Mouse (Mus musculus) frontal cortex, postnatal 10 days (tissue): ENCODE measurements at regions not wholly inside any gene's neighbourhood (a gene's known extent, or its start where the extent isn't known, plus 50 kb on each side); places are given as distances from the start of the nearest gene placed in this dataset.

Experiments used
- DNase-seq, 2 experiments: peaks; one replicate each; pipeline ENCODE4 v3.0.0; 2022; ENCODE audit warnings: low spot score in 2 of 2, mixed read lengths in 1 of 2

DNA sequence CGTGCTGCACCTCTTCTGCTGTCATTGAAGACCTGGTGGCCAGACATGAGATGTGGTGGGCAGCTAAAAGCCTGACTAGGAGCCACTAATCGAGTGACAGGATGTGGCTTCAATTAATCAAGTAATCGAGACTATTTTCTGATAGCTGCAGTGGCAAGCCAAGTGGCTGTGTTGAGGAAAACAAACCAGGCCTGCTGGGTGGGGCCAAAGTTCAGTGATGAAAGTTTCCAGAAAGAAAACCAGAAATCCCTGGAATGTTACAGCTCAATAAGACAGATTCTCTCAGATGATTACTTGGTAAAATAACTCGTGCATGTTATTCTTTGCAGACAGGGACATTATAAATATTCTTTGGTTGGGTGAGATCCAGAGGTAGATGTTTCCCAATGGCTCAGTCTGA, 564.4 kb upstream of the Tbl1xr1 start:
- DNase-seq, result no peak

DNA sequence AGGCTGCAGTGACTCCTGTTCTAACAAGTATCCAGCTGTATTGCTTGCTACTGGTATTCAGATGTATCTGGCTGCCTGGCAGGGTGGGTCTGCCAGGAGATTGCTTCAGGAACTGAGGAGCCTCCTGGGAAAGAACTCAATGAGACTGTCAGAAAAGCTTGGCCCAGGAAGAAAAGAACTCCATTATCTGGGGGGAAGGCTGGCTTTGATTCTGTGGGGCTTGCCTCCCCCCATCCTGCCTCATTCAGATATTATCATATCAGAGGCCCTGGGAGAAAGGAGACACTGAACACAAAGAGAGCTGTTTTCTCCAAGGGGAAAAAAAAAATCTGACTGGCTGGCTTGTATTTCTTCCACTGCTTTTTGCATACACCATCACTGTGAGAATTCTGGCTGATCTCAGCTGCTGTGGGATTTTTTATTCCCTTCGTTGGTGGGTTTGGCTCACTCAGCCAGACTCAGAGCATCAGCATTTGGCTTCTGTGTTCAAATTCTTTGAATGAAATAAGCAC, 552.0 kb upstream of the Tbl1xr1 start:
- DNase-seq, result peak; percentile 36 to 41

DNA sequence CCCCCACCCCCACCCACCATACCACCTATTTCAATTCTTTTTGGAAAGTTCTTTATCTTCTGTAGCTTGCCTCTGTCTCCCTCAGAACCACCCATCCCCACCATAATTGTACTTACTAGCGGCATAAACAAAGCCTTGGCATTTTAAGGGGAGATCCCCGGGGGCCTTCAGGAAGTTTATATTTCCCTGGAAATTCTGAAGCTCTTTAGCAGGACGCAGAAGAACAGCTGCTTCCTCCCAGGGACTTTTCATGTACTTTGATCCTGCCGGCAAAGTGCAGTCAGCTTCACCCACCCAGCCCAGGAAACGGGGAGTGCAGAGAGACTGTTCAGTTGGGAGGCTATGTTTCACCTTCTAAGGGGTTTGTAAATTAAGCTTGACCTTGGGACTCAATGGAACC, 545.6 kb upstream of the Tbl1xr1 start:
- DNase-seq, result no peak

DNA sequence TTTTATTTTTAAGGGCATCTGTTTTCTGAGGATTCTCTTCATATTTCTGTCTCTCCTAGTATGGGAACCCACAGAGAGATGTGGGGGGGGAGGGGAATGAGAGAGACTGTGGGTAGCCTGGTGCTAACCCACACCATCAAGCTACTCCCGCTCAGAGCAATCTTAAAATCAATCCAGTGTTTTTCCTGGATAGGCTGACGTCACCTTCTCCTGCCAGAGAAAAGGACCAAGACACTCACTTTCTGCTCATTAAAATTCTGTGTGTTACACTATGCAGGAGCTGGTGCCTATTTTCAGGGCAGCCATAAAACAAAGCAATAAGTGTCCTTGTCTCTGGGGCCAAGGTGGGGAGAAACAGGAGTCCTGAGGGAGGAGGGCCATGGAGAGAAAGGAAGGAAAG, 537.3 kb upstream of the Tbl1xr1 start:
- no peak for DNase-seq

DNA sequence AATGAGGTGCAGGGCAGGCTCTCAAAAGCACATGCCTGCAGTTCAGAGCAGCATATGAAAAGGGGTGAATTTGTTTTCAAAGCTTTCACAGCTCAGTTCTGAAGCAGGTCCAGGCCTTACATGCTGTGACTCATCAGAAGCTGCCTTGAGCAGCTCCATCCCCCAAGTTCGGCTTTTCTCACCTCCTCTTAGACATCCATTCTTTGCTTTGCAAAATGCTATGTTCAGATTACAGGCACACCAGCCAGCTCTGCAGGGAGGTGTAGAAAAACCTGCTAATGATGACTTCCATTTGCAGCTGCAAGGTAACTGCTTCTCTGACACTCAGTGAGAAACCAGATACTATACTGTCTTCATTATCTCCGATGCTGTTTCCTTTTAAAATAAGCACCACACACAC, 532.0 kb upstream of the Tbl1xr1 start:
- peak in 1 of 2 experiments; percentile 24 for DNase-seq

DNA sequence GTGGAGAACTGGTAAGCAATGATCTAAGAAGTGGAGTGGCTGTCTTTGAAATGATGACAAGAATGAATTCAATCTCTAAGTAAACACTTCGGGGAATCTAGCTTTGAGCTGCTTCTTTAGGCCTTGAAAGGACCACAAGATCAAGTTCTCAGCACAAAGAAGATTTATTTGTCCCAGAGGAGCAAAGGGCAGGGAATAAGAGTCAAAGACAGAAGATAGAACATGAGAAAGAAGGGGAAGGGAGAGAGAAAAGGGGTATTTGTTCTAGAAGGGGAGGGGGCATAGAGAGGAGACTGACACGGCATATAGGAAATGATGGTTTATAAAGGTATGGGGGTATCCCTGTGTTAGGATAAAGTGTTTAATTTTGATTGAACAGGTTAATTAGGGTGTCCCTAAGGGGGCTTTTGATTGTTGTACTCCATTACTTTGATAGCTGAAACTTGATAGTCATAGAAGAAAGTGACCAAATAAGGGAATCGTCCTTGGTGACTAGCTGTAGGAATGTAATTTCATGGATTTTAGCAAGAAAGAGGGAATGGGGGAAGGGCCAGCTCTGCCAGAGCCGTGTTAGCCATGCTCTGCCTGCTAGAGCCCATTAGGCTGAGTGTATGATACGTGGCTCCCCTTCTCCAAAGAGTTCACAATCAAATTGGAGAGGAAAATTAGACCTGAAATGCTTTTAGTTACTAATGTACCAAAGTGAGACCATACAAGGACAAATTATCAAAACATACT, 531.1 kb upstream of the Tbl1xr1 start:
- DNase-seq, result no peak

DNA sequence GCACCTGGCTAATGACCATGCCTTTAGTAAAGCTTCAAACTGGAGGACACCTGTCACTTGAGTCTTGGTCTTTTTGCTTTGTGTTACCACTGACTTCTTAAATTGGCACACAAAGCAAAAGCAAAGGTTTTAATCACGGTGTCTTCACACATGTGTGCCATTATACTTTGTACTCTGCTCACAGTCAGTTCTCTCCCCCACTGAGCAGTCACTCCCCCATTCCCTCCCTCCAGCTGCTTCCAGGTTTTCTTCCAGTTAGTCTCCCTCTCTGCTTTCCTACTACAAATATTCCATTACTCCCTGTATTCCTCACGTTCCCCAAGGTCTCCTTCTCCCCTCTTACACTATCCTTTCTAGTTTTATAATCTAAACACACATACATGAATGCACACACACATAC, 530.0 kb upstream of the Tbl1xr1 start:
- no peak for DNase-seq

DNA sequence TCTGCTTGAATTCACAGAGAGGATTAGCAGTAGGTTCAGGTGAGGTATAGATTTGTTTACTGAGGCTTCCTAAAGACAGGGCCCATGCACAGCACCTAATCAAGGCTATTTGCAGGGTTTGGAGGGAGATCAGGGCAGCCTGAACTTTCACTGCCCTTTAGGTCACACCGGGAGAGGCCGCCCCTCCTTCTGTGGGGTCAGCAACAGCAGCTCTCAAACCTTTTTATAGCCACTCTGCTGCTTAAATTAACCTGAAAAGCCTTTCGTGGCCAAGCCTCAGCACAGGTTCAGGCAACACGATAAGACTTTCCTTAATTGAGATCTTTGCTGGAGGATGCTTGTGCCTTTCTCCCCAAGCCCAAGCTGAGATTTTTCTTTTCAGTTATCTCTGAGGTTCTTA, 526.8 kb upstream of the Tbl1xr1 start:
- no peak for DNase-seq

DNA sequence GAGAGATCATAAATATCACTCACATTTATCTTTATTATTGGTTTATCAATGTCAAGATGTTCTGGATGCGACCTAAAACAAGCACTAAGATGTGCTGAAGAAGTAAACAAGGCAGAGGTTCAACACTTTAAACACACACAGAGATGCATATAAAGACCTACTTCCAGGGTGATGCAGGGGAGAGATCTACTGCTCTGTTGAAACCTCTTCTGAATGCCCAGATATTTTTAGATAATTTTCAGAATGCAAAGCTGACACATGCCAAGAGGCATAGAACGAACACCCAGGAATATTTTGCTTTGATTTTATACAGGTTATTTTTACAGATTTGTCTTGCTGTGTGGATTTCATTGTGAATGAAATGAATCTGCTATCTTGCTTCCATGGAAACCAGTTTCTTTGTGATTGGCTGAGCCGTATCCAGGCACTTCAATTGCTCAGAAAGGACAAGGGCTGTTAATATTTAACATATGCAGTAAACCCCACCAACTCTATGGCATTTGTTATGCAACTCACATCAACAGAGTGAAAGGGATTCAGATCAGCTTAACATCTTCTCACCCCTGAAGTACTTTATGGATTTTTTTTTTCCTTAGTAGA, 523.2 kb upstream of the Tbl1xr1 start:
- DNase-seq, result no peak

DNA sequence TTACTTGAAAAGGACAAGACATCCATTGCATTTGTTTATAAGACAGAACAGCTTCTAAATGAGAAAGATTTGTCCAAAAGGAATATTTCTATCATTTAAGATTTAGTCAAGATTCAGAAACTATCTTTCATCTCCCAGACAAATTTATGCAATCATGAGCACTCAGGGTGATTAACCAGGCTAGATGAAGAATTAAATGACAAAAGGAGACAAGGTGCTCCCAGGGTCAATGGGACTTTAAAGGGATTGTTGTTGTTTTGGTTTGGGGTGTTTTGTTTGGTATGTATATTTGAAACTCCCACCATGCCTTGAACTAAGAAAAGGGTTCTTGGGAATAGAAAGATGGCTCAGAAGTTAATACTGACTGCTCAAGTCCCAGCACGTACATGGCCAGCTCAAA, 522.6 kb upstream of the Tbl1xr1 start:
- DNase-seq, result no peak

DNA sequence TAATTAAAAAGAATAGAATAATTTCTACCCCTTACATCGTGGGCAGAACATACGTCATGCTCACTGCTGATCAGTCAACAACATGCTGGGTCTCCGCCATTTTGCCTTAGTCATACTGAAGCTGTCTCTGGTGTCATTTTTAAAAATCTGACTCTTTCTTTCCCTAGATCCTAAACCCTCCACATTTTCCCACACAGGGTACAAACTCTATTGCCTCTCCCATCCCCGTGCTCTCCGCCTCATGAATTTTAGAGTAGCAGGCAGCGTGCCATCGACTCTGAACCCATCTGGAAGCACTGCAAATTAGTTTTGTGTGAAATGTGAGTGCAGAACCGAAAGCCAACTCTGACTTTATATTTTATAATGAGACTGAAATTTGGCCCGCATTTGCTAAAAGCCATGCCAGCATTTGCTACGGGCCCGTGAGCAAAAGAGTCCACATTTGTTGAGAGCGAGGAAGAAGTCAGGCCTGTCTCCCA, 518.5 kb upstream of the Tbl1xr1 start:
- peak; percentile 48 to 66 for DNase-seq

DNA sequence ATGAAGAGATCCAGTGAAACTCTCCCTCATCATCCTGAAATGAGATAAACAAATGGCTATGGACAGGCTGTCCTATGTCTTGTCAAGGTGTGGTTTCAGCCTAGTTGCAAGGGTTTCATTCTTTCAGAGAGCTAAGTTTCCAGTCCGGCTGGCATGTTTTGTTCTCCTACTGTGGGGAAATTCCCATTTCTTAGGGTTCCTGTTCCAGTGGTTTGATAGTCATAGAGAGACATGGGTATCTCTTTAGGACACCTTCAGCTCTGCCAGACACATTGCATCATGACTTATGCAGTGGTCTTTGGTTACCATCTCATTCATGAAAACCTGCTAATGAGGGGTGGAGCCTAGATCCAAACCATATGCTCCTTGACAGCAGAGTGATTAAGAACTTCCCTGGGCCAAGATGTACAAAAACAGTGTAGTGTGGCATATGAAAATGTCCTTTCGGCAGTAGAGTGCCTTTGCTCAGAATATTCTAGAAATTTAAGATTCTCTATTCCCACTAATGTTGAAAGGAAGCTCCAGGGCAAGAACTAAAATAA, 513.6 kb upstream of the Tbl1xr1 start:
- no peak for DNase-seq

DNA sequence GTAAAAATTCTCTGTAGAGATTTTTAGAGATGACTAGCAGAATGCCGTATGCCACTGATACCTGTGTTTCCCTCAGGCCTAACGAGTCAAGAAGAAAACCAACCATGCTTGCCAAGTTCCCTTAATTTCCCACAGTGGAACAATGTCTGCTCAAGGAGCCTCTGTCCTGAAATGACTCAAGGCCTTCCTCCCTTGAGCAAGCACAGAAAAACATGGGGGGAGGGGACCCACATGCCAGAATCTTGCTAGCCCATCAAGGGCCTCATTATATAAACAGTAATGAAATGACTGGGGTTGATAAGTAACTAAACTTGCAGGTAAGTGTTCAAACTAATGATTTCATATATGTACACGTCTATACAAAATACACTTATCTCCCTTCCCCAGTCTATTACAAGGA, 513.0 kb upstream of the Tbl1xr1 start:
- no peak for DNase-seq

DNA sequence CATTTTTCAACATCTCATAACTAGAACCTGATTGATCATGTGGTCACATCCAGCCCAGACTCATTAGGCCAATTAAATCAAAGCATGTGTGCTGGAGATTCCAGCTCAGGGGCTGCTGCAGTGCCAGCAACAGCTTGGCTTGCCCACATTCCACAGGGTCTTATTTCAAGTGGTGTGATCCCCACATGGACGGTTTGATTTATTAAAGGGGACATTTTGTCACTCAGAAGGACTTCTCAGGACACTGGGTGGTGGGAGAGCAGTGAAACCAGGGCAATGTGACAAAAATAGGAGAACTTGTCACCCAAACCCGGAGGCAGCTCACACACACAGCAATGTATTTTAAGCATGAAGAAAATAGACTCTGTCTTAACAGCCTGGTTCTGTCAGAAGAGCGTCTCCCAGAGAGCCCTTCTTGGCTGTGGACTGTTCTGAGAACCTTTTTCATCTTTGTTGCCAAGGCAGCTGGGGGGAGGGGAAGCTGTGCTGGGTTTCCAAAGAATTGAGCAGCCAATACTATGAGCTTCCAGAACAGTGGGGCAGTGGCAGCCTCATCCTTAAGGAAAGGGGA, 512.2 kb upstream of the Tbl1xr1 start:
- peak; percentile 85 to 91 for DNase-seq

DNA sequence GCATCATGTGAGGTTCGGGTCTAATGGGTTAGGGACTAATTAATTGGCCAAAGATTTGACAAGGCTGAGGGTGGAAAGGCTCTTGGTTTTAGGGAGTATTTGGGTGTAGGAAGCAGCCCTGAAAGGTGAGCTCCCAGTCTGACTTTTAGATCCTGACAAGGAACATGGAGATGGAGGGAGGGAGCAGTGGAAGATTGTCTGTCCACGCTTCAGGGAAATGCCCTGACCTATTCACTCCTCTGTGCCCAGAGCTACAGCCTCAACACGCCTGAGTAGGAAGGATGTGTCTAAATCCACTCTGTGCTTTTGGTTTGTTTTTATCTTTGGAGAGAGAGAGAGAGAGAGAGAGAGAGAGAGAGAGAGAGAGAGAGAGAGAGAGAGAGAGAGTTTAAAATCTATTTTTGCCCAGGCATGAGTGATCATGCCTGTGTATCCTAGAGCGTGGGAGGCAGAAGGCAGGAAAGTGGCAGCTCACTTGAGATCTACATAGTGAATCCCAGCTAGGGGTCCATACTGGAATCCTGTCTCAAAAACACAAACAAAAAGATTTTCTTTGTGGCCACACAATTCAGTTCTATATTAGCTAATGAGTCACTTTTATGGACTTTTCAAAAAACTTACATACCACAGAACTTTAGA, 511.5 kb upstream of the Tbl1xr1 start:
- no peak for DNase-seq

DNA sequence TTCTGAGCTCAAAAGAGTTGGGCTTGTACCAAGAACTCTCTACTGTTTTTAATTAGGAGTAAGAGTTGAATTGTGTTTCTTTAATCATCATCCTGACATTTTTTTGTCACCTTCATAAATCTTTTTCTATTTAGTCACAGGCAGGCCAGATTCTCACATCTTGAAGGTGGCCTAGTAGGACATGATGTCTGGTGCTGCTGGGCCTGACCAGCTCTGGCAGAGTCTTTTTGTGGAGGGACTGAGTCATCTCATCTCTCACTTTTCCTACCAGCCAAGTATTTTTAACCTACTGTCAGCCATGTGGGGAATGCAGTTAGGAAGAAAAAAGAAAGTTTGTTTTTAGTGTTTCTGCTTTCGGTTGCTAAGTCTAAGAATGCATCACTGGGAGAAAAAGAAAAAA, 506.7 kb upstream of the Tbl1xr1 start:
- no peak for DNase-seq

DNA sequence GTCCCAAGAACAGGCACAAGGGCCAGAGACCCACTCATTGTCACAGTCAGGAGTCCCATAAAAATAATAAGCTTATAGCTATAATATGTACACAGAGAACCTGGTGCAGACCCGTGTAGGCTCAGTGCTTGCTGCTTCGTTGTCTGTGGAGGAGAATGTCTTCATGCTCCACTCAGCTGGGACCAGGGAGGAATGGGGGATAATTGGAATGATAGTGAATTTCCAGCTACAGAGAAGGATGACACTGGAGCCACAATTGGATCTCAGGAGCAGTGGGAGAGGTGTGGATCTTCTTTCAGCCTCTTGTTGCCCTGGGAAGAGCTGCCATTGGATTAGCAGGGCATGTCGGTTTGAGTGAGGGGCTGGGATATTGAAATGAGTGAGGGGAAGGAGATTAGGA, 497.8 kb upstream of the Tbl1xr1 start:
- no peak for DNase-seq

DNA sequence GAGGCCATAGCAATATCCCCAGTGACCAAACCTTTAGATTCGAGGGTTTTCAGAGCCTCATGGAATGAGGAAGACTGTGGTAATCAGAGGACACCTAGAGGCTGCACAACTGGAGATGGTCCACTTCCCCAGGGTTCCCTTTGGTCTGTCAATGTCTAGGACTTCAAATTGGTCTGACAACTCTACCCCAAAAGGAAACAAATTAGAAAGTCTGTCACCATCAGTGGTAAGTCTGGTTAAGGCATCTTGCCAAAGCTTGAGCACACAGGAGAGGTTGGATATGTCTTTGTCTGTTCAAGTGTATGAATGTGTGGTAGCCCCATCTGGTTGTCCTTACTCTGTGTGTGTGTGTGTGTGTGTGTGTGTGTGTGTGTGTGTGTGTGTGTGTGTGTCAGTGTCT, 494.3 kb upstream of the Tbl1xr1 start:
- DNase-seq, result no peak

DNA sequence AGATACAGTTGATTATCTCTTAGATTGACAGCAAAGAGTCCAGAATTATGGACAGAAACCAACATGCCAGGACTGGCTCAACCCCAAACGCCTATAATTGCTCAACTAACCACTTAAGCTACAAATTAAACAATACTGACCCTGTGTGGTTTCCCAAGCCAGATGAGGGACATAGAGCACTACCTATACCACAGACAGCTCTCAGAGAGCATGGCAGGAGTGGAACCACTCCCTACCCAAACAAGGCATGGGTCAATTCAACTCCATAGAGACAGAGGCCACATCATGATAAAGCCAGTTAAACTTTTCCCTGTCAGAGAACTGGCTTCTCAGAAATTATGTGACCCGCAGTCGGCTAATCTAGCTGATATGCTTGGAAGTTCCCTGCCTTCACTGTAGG, 490.7 kb upstream of the Tbl1xr1 start:
- no peak for DNase-seq

DNA sequence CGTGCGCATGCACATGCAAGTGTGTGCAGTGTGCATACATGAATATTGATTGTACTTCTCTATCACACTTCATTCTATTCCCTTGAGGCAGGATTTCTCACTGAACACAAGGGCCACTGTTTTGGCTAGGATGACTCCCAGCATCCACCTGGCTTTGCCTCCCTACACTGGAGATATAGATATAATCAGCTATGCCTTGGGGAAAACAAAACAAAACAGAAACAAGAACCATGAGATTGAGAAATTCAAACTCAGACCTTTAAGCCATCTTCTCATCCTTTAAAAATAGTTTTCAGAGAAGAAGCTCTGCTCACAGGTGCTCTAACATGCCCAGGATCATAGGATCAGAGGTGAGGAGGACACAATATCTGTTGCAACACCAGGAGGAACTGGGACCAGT, 469.6 kb upstream of the Tbl1xr1 start:
- DNase-seq, result no peak

DNA sequence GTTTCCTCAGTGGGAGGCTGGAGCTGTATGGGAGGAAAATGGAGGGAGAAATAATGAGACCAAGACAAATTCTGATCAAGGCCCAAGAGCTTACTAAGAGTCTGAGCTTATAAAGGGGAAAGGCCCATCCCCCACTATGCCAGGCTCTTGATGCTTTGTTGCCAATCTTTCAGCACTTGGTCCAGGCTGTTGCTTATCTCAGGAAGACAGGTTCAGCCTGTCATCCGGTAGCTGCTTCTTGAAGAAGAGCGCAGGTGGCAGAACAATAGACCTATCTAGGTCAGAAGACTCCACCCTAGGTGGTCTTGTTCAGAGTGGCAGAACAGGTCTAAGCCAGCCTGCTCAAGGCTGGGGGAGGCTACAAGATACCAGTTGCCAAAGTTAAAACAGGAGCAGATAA, 466.2 kb upstream of the Tbl1xr1 start:
- no peak for DNase-seq

DNA sequence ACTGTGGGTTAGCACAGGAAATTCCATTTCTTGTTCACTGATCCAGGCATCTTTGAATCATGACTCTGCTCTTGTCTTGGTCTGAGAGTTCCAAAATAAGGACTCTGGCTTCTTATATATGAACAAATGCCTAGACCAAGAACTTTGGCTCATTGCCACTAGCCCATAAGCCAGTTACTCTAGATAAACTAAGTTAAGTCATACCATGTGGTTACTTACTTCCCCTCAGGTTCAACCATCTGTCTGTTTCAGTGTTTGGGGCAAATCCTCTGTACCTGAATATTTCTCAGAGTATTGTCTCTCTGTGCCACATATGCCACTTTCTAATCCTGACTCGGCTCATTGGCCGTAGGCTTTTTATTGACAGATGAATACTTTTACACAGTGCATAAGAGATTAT, 454.7 kb upstream of the Tbl1xr1 start:
- no peak for DNase-seq
